Mouse (Mus musculus): Measurements from ENCODE around the gene Ankrd11.
"Not testable (repeated sequence)": the region's sequence is repeated elsewhere in the genome, so short reads cannot be mapped to it uniquely, and the experiment has no call there.

The Ankrd11 gene

GRCm38 (mm10) chr8:123042158-123042973 lies at the start of gene Ankrd11:
Ankrd11 (minus strand) TSS chr8:123042277.
- DNase-seq (ENCODE audit: low spot score), result peak; percentile 98

GRCm38 (mm10) chr8:123087289-123087688 lies 45.2 kb upstream of the Ankrd11 start:
- no peak for DNase-seq (ENCODE audit: low spot score)

GRCm38 (mm10) chr8:123083610-123084009 lies 41.5 kb upstream of the Ankrd11 start:
- DNase-seq (ENCODE audit: low spot score), result no peak

GRCm38 (mm10) chr8:123082993-123083392 lies 40.9 kb upstream of the Ankrd11 start:
- DNase-seq (ENCODE audit: low spot score), result no peak

GRCm38 (mm10) chr8:123077213-123077612 lies 35.1 kb upstream of the Ankrd11 start:
- no peak for DNase-seq (ENCODE audit: low spot score)

- no peak for DNase-seq (ENCODE audit: low spot score)
These were observed 29.1 kb upstream of the Ankrd11 start for GRCm38 (mm10) chr8:123071176-123071575.

- DNase-seq (ENCODE audit: low spot score), result no peak
These were observed 24.1 kb upstream of the Ankrd11 start for GRCm38 (mm10) chr8:123066101-123066683.

GRCm38 (mm10) chr8:123065214-123066100 lies 23.4 kb upstream of the Ankrd11 start:
- peak; percentile 82 for DNase-seq (ENCODE audit: low spot score)

GRCm38 (mm10) chr8:123064809-123065213 lies 22.7 kb upstream of the Ankrd11 start:
- peak; percentile 10 for DNase-seq (ENCODE audit: low spot score)

- DNase-seq (ENCODE audit: low spot score), result no peak
These were observed 22.0 kb upstream of the Ankrd11 start for GRCm38 (mm10) chr8:123064072-123064471.

GRCm38 (mm10) chr8:123062721-123063120 lies 20.6 kb upstream of the Ankrd11 start, which contains the start of gene Spg7:
Spg7 (plus strand) TSS chr8:123062942.
- no peak for DNase-seq (ENCODE audit: low spot score)

- DNase-seq (ENCODE audit: low spot score), result no peak
These were observed 9.4 kb upstream of the Ankrd11 start for GRCm38 (mm10) chr8:123051458-123051857.

- no peak for DNase-seq (ENCODE audit: low spot score)
These were observed 6.3 kb upstream of the Ankrd11 start for GRCm38 (mm10) chr8:123048402-123048801.

- DNase-seq (ENCODE audit: low spot score), result no peak
These were observed 5.8 kb upstream of the Ankrd11 start for GRCm38 (mm10) chr8:123047827-123048226.

- DNase-seq (ENCODE audit: low spot score), result no peak
These were observed 4.6 kb upstream of the Ankrd11 start for GRCm38 (mm10) chr8:123046706-123047105.

GRCm38 (mm10) chr8:123044743-123045425 lies 2.8 kb upstream of the Ankrd11 start:
- not testable (repeated sequence) for DNase-seq (ENCODE audit: low spot score)

GRCm38 (mm10) chr8:123043941-123044340 lies 1.9 kb upstream of the Ankrd11 start:
- no peak for DNase-seq (ENCODE audit: low spot score)

- DNase-seq (ENCODE audit: low spot score), result no peak
These were observed 1.0 kb upstream of the Ankrd11 start for GRCm38 (mm10) chr8:123042974-123043625.

GRCm38 (mm10) chr8:123041774-123042105 lies 337 bp downstream of the Ankrd11 start:
- DNase-seq (ENCODE audit: low spot score), result no peak

GRCm38 (mm10) chr8:123041008-123041773 lies 886 bp downstream of the Ankrd11 start:
- peak; percentile 44 for DNase-seq (ENCODE audit: low spot score)

Data from ovary, postnatal 10 days (tissue).